Mouse (Mus musculus): ENCODE results near the gene Mef2b.

DNA sequence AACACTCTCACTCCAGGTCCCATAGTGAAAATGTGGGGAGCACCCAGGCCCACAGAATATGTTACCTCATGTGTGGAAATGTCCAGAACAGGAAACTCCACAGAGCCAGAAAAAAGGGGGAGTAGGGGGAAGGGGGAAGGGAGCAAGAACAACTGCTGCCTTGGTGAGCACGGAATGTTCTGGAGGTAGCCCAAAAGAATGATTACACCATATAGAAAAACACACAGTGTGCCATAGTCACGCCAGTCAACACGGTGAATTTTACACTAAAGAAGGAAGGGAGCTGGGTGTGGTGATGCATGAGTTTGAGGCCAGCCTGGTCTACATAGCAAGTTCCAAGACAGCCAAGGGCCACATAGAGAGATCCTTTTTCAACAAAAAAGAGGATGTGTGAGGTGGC is 23.8 kb downstream of the Mef2b start:
- TF ChIP-seq POLR2A (IDR thresholded peaks at IDR 0.05; ENCODE audit: insufficient read length, low read depth) (no peak), MAX (IDR thresholded peaks at IDR 0.05; ENCODE audit: low read depth) (no peak)

All from myocyte (in vitro differentiated cells).